Mouse (Mus musculus): ENCODE data around the gene Rplp0.

DNA sequence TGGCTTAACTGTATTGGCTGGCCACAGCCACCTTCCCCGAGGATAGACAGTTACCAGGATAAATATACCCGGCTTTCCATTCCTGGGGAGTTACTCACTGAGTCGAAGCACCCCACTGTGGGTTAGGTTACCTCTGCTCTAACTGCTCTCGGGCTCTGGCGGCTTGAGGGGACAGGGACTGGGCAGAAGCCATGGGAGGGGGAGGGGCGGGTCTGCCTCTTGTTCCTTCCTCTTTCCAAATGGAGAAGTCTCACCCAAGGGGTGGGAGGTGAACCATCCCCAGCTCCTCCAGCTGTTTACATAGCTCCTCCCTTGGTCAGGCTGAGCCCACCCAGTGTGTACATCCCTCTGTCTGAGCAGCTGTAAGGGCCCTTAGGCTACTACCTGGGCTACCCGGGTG lies 23.6 kb upstream of the Rplp0 start:
- TF ChIP-seq POLR2AphosphoS2 (IDR thresholded peaks at IDR 0.05; ENCODE audit: insufficient read length, low read depth) (no peak), TCF12 (IDR thresholded peaks at IDR 0.05; ENCODE audit: insufficient read depth, poor library complexity, severe bottlenecking) (no peak), POLR2A (IDR thresholded peaks at IDR 0.05; ENCODE audit: insufficient read length, low read depth) (peak; percentile 20), REST (IDR thresholded peaks at IDR 0.05; ENCODE audit: insufficient read depth, insufficient read length) (no peak), MYOD1 (IDR thresholded peaks at IDR 0.05; ENCODE audit: control insufficient read depth in 1 of 3, insufficient read length in 2 of 3, low read depth in 2 of 3) (peak in 1 of 3 experiments; percentile 40), USF1 (IDR thresholded peaks at IDR 0.05; ENCODE audit: low read depth) (no peak), E2F4 (IDR thresholded peaks at IDR 0.05; ENCODE audit: insufficient read depth) (no peak), MYOG (IDR thresholded peaks at IDR 0.05; ENCODE audit: control insufficient read depth in 1 of 3, insufficient read depth in 1 of 3, insufficient read length in 2 of 3, low read depth in 2 of 3) (peak in 1 of 3 experiments; percentile 56)
